Mouse (Mus musculus): ENCODE measurements around the gene Hnrnpa1. TPM values are rescaled to one million over a fixed set of nuclear protein-coding genes. Genes with fewer than 3 reads are reported as not detected.
A peak's percentile ranks its signal among the peaks of the same experiment; 100 is the strongest.

The Hnrnpa1 gene
- total and polyA plus RNA-seq, 3 experiments, result 59.4 to 149 (median 143) TPM

GRCm38 (mm10) chr15:103220785-103221184 is 19.4 kb upstream of the Hnrnpa1 start:
- H3K27me3 ChIP-seq (ENCODE audit: control insufficient read depth, insufficient read depth, low read length), result no peaks in the 10 kb centered on the region
- peaks cover 8% of the 10 kb centered on the region for H3K36me3 ChIP-seq (ENCODE audit: control insufficient read depth, insufficient read depth, low read length)
- DNase-seq, result no peak
- no peak overlapping the region for H3K4me3 ChIP-seq
- TF ChIP-seq EP300 (IDR thresholded peaks at IDR 0.05; ENCODE audit: insufficient read depth, low read depth, low read length), result no peak
- no peak for TF ChIP-seq CTCF (IDR thresholded peaks at IDR 0.05)
- TF ChIP-seq POLR2A (IDR thresholded peaks at IDR 0.05; ENCODE audit: insufficient read depth, low read depth, low read length), result no peak
- intact Hi-C loops (cut with DNase I), result loop anchor here (2.0 kb wide), 1 partner anchor 18 kb away; the partner anchor contains the start of gene Cbx5
- 0 out of 2 replicates have a peak, but pooled peaks cover 2% of the 10 kb centered on the region for H3K79me2 ChIP-seq (replicated peaks; ENCODE audit: control insufficient read depth, insufficient read depth, low read length)
- H3K9ac ChIP-seq (ENCODE audit: low read depth, low read length), result no peak overlapping the region; the same call in 1 of the 2 replicates
- 15% methylated on average over 3 of the region's 3 CpGs for WGBS
- H3K4me1 ChIP-seq (ENCODE audit: control insufficient read depth, insufficient read depth, low read length), result peaks cover 3% of the 10 kb centered on the region
- H3K27ac ChIP-seq, result peak overlapping the region; percentile 3; the same call in 1 of the 2 replicates

- Histone ChIP-seq H3K4me1 (ENCODE audit: control insufficient read depth, insufficient read depth, low read length) (peaks cover 1% of the 10 kb centered on the region), H3K79me2 (replicated peaks; ENCODE audit: control insufficient read depth, insufficient read depth, low read length) (no peaks in the 10 kb centered on the region), H3K4me3 (no peak overlapping the region), H3K27me3 (ENCODE audit: control insufficient read depth, insufficient read depth, low read length) (no peaks in the 10 kb centered on the region), H3K27ac (no peak overlapping the region; the same call in 1 of the 2 replicates), H3K9ac (ENCODE audit: low read depth, low read length) (no peak overlapping the region), H3K36me3 (ENCODE audit: control insufficient read depth, insufficient read depth, low read length) (peaks cover 8% of the 10 kb centered on the region)
- intact Hi-C loops (cut with DNase I), result loop anchor here (2.0 kb wide), 1 partner anchor 17 kb away; the partner anchor contains the start of gene Cbx5
- no peak for TF ChIP-seq EP300 (IDR thresholded peaks at IDR 0.05; ENCODE audit: insufficient read depth, low read depth, low read length)
- TF ChIP-seq CTCF (IDR thresholded peaks at IDR 0.05), result no peak
- no peak for TF ChIP-seq POLR2A (IDR thresholded peaks at IDR 0.05; ENCODE audit: insufficient read depth, low read depth, low read length)
- WGBS, result 82% methylated on average over 1 of the region's 1 CpGs
- DNase-seq, result no peak
Measured at GRCm38 (mm10) chr15:103221386-103221785, 18.8 kb upstream of the Hnrnpa1 start.

- Histone ChIP-seq H3K27ac (no peak overlapping the region), H3K27me3 (ENCODE audit: control insufficient read depth, insufficient read depth, low read length) (no peaks in the 10 kb centered on the region), H3K4me3 (no peak overlapping the region), H3K79me2 (replicated peaks; ENCODE audit: control insufficient read depth, insufficient read depth, low read length) (no peaks in the 10 kb centered on the region), H3K4me1 (ENCODE audit: control insufficient read depth, insufficient read depth, low read length) (peaks cover 1% of the 10 kb centered on the region), H3K36me3 (ENCODE audit: control insufficient read depth, insufficient read depth, low read length) (peaks cover 8% of the 10 kb centered on the region), H3K9ac (ENCODE audit: low read depth, low read length) (no peak overlapping the region)
- intact Hi-C loops (cut with DNase I), result no loop called here
- WGBS, result 90% methylated on average over 2 of the region's 2 CpGs
- TF ChIP-seq EP300 (IDR thresholded peaks at IDR 0.05; ENCODE audit: insufficient read depth, low read depth, low read length), result no peak
- no peak for TF ChIP-seq POLR2A (IDR thresholded peaks at IDR 0.05; ENCODE audit: insufficient read depth, low read depth, low read length)
- TF ChIP-seq CTCF (IDR thresholded peaks at IDR 0.05), result no peak
- no peak for DNase-seq
Measured at GRCm38 (mm10) chr15:103224161-103224560, 16.1 kb upstream of the Hnrnpa1 start.

GRCm38 (mm10) chr15:103227022-103227421 is 13.2 kb upstream of the Hnrnpa1 start:
- no peaks in the 10 kb centered on the region for H3K27me3 ChIP-seq (ENCODE audit: control insufficient read depth, insufficient read depth, low read length)
- no peak overlapping the region for H3K9ac ChIP-seq (ENCODE audit: low read depth, low read length)
- H3K36me3 ChIP-seq (ENCODE audit: control insufficient read depth, insufficient read depth, low read length), result peaks cover 3% of the 10 kb centered on the region
- WGBS, result 84% methylated on average over 3 of the region's 3 CpGs
- TF ChIP-seq EP300 (IDR thresholded peaks at IDR 0.05; ENCODE audit: insufficient read depth, low read depth, low read length) (no peak), CTCF (IDR thresholded peaks at IDR 0.05) (no peak), POLR2A (IDR thresholded peaks at IDR 0.05; ENCODE audit: insufficient read depth, low read depth, low read length) (no peak)
- H3K4me3 ChIP-seq, result no peak overlapping the region
- H3K4me1 ChIP-seq (ENCODE audit: control insufficient read depth, insufficient read depth, low read length), result peaks cover 2% of the 10 kb centered on the region
- no peaks in the 10 kb centered on the region for H3K79me2 ChIP-seq (replicated peaks; ENCODE audit: control insufficient read depth, insufficient read depth, low read length)
- intact Hi-C loops (cut with DNase I), result no loop called here
- no peak for DNase-seq
- no peak overlapping the region for H3K27ac ChIP-seq

GRCm38 (mm10) chr15:103227572-103227971 is 12.7 kb upstream of the Hnrnpa1 start:
- no peak for TF ChIP-seq EP300 (IDR thresholded peaks at IDR 0.05; ENCODE audit: insufficient read depth, low read depth, low read length)
- no peak for TF ChIP-seq POLR2A (IDR thresholded peaks at IDR 0.05; ENCODE audit: insufficient read depth, low read depth, low read length)
- TF ChIP-seq CTCF (IDR thresholded peaks at IDR 0.05), result no peak
- intact Hi-C loops (cut with DNase I), result no loop called here
- Histone ChIP-seq H3K9ac (ENCODE audit: low read depth, low read length) (no peak overlapping the region), H3K27me3 (ENCODE audit: control insufficient read depth, insufficient read depth, low read length) (no peaks in the 10 kb centered on the region), H3K4me1 (ENCODE audit: control insufficient read depth, insufficient read depth, low read length) (peaks cover 2% of the 10 kb centered on the region), H3K79me2 (replicated peaks; ENCODE audit: control insufficient read depth, insufficient read depth, low read length) (no peaks in the 10 kb centered on the region; the same call in 1 of the 2 replicates), H3K4me3 (no peak overlapping the region), H3K36me3 (ENCODE audit: control insufficient read depth, insufficient read depth, low read length) (peaks cover 3% of the 10 kb centered on the region), H3K27ac (no peak overlapping the region)
- 68% methylated on average over 2 of the region's 2 CpGs for WGBS
- DNase-seq, result no peak

GRCm38 (mm10) chr15:103228904-103229303 is 11.3 kb upstream of the Hnrnpa1 start:
- H3K4me1 ChIP-seq (ENCODE audit: control insufficient read depth, insufficient read depth, low read length), result peaks cover 2% of the 10 kb centered on the region
- 54% methylated on average over 2 of the region's 2 CpGs for WGBS
- H3K9ac ChIP-seq (ENCODE audit: low read depth, low read length), result no peak overlapping the region
- no peaks in the 10 kb centered on the region for H3K27me3 ChIP-seq (ENCODE audit: control insufficient read depth, insufficient read depth, low read length)
- no peaks in the 10 kb centered on the region; the same call in 1 of the 2 replicates for H3K79me2 ChIP-seq (replicated peaks; ENCODE audit: control insufficient read depth, insufficient read depth, low read length)
- intact Hi-C loops (cut with DNase I), result no loop called here
- peaks cover 3% of the 10 kb centered on the region for H3K36me3 ChIP-seq (ENCODE audit: control insufficient read depth, insufficient read depth, low read length)
- no peak overlapping the region for H3K27ac ChIP-seq
- no peak for DNase-seq
- TF ChIP-seq EP300 (IDR thresholded peaks at IDR 0.05; ENCODE audit: insufficient read depth, low read depth, low read length) (no peak), CTCF (IDR thresholded peaks at IDR 0.05) (no peak), POLR2A (IDR thresholded peaks at IDR 0.05; ENCODE audit: insufficient read depth, low read depth, low read length) (no peak)
- H3K4me3 ChIP-seq, result no peak overlapping the region
